10 mouse cellular contexts compared by ENCODE assay signal in the genomic region with DNA sequence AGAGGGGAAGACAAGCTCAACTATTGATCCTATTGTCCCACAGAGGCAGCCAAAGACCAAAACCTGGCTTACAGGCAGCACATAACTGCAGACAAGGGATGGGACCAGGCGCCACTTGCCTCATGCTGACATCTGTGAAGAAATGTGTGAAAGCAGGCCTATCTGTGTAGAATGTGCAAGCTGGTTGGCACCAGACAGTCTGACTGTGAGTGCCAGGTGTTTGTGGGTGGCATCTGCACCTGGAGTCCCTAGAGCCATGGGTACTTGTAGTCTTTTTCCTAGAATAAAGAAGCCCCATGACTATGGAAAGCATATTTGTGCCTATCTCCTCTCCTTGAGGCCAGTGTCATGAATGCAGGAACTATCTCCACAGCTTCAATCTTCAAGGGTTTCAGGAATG.
"Had no signal": no experiment of that assay in that cellular context is flagged by ENCODE, and none has a peak within 500 bp of the region (broad histone marks: within the 10 kb centered on the region; RNA-seq: fewer than 3 reads in every experiment).

No protein-coding gene starts in this region.

- ATAC-seq: hindbrain, postnatal 0 days; lung, postnatal 0 days had no signal

- DNase-seq: kidney, adult 11 months; kidney, adult 9 months; kidney, postnatal 10 days; lung, adult 2 months; lung, postnatal 36 days; midbrain, embryonic 14.5 days; thymus, adult 2 months; thymus, postnatal 36 days had no signal
